Mouse (Mus musculus): ENCODE measurements around the gene Minos1.

Gene Minos1

DNA sequence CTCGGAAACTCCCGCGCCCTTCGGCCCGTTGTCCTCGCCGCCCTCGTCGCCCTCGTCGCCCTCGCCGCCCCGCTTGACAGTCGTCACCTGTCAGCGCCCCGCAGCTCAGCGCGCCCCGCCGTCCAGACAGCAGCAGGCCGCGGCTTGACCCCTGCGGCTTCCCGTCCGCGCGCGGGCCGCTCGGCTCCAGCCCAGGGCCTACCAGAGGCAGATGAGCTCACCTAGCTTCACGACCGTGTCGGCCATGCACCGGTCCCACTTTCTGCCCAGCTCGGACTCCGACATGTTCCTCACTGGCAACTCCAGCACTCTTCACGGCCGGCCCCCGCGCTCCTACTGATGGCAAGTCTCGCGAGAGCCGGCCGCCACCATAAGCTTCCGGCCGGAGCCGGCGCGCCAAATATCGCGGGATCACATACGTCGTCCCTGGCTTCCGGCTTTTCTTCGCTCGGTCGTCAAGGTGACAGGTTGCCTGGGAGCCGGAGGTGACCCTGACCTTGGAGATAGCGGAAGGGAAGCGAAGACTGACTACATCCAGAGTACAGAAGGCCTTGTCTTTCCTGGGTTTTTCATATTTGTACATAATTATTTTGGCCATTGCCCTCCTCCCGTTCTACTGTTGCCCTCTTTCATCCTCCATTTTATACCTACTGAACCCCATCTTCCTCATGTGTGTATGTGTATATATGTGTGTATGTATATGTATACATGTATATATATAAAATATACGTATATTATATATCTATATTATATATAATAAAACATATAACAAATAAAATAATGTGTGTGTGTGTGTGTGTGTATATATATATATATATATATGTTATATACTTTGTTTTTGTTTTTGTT is at the start of gene Minos1:
Gene Minos1 (minus strand): TSS at position 413 of the 849 bp plus-strand sequence.
- peak; percentile 97 for DNase-seq (ENCODE audit: low read depth, low spot score)

DNA sequence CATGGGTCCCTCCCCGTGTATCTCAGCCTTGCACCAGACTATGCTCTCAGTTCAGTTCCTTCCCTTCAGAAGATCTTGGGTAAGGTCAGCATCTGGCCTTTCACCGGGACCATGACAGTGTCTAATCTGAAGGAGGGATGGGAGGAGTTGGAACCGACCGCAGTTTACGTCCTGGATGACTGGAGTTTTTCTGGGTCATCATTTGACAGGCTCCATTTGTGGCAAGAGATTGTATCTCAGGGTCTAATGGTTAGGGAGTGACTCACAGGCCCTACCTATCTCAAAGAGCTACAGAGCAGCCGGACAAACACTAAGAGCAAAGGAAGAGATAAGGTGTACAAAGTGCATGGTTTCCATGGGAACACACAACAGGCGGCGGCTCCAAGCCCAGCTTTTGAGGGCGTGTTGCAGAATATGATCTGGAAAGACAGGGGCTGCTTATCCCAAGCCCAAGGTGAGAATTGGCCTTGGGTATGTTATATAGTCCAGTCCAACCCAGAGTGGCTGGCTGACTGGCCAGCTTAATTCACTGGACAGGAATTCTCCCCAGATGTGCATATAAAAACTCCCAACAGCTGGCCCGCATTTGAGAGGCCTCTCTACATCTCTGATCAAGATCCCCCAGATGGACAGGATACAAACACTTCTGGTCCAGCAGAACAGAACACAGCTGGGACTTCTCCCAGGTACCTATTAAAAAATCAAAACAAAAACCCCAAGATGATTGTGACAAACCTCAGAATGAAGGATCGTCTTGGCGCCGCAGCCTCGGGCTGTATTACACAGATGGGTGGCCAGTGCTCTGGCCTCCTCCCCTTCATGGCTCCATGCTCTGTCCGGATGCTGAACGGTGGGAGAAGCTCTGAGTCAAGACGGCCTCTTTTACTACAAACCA is 49.1 kb upstream of the Minos1 start:
- no peak for DNase-seq (ENCODE audit: low read depth, low spot score)

DNA sequence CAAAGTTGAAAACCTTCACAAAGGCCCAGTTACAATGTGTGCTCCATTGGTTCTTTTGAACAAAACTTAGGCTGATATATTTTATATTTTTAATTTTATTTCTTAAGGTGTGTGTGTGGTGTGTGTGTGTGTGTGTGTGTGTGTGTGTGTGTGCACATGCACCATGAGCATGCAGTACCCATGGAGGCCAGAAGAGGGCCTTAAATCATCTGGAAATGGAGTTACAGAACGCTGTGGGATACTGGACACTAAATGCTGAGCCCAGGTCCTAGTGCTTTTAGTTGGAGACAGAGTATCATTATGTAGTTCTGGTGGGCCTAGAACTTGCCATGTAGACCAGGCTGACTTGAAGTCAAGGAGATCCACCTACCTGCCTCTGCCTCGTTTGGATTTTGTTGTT is 48.3 kb upstream of the Minos1 start:
- DNase-seq (ENCODE audit: low read depth, low spot score) = no peak

DNA sequence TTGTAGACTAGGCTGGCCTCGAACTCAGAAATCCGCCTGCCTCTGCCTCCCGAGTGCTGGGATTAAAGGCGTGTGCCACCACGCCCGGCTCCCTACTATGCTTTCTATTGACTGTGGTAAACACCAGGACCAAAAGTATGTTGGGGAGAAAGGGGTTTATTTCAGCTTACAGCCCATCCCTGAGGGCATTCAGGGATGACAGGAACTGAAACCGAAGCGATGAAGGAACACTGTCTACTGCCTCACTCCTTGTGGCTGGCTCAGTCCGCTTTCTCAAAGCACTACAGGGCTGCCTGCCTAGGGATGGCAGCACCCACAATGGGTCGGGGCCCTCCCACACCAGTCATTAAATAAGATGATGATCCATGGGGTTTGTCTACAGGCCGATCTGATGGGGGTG is 47.5 kb upstream of the Minos1 start:
- no peak for DNase-seq (ENCODE audit: low read depth, low spot score)

DNA sequence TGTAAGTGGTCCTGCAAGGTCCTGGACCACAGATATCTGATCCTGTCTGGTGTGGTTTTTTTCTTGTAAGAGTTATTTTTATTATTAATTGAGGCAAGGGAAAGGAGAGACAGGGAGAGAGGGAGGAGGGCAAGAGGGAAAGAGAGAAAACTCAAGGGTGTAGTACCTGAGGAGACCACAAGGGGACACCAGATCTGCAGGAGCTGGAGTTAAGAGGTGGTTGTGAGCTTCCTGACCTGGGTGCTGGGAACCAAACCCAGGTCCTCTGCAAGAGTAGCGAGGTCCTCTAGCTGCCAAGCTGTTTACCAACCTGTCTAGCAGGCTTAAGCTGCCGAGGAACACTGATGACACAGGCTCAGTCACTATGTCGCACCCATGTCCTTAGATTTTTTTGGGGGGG is 47.0 kb upstream of the Minos1 start:
- DNase-seq (ENCODE audit: low read depth, low spot score) = peak; percentile 27

DNA sequence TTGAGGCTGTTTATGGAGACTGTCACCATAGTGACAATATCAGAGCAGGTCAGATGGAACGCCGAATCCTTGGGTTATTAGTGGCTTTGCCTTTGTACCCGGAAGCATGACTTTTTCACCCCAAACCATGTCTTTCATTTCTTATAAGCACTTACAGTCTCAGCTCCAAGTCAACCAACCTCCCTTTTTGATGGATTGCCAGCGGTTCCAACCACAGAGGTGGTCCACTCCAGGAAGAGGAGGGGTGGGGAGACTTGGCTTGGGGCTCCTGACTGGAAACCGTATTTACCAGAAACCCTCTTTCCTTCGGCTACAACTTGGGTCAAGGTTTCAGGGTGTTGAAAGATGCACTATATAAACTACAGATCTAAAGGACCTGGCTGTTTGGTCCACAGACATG is 45.1 kb upstream of the Minos1 start:
- no peak for DNase-seq (ENCODE audit: low read depth, low spot score)

DNA sequence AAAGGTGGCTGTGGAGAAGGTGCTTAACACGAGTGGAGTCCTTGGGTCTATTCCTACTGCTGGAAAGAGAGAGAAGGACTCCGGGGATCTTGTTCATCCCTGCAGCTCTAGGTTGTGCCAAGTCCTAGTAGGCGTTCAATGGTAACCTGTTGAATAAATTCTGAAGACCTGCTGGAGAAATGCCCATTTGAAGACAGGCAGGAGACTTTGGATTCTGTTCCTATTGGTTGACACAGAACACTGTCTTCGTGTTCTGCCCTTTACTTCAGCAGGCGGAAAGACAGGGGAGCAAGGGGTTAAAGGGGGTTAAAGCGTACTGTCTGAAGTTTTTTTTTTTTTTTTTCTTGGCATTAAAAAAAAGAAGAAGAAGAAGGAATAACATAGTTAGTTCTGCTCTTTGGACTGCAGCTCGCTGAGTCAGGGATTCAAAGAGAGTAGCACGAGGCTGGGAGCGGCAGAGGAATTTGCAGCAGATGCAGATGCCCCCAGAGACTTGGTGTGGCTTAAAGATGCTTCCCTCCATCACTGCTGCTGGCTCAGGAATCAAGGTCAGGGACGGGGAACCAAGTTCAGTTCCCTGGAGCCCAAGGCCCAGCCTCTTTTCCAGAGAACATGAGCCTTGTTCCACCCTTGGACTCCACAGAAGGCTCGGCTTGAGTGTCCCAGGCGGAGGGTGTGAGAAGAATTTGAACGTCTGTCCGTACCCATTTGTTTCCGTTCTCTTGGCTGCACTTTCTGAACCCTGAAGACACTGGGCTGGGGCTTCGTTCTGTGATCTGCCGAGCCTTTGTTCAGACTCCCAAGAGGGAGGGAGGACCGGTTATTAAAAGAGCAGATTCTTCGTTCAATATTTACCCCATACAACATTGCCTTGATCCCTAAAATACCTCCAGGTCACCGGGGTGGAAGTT is 44.4 kb upstream of the Minos1 start:
- no peak for DNase-seq (ENCODE audit: low read depth, low spot score)

DNA sequence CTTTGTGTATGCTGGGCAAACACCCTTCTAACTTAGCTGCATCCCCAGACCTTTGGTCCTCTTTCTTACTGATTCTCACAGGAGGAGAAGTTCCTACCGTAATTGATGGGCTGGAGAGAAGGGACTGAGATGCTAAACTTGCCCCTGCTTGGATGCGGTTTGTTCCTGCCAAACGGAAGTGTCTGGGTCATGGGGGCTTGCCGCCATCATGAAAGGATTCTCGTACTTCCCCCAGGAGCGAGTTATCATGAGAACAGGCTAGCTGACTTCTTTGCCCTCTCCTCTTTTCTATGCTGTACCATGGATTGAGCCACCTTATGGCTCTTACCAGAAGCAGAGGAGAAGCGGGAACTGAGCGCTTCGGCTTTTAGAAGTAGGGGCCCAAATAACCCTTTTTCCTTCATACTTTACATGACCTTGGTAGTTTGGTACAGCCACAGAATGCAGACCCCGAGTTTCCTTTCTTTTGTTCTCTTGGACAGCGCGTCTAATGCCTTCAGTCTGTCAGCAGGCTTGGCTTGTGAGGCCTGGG is 38.9 kb upstream of the Minos1 start:
- DNase-seq (ENCODE audit: low read depth, low spot score) = no peak

DNA sequence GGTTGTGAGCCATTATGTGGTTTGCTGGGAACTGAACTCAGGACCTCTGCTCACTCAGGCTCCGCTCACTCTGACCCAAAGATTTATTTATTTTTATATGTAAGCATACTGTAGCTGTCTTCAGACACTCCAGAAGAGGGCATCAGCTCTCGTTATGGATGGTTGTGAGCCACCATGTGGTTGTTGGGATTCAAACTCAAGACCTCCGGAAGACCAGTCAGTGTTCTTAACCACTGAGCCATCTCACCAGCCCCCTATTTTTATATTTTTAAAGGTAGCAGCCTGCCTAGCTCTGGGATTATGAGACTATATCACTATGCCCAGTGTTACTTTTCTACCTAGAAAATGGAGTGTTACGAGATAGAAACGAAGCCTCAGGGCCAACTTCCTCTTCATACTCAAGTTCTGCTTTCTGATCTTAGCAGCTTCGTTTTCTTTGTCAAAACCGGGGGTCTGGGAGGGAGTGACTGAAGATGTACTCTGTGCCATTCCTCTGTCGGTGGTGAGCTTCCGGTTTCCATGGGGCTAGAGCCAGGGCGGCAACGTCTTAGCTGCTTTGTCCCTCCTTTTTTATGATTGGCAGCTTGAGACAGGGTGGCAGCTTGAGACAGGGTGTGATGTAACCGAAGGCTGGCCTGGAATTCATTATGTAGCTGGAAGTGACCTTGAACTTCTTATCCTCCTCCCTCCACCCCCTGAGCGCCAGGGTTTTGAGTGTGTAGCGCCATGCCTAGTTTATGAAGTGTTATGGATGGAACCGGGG is 38.3 kb upstream of the Minos1 start:
- peak; percentile 34 for DNase-seq (ENCODE audit: low read depth, low spot score)

DNA sequence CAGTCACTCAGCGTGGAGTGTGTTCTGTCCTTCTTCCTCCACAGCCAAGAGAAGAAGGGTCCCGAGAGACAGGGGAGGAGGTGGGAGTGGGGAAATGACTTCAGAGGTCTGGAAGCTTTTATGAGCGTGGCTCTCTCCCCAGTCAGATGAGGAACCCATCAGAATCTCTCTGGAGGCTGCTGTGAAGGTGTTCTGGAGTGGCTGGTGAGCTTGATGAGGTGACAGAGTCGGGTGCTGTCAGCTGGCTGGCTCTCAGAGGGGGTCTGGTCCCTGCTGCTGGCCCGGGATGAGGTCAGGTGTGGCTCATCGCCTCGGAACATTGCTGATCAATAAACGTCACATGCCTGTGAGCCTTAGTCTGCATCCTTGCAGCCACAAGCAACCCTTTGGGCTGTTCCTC is 36.2 kb upstream of the Minos1 start:
- no peak for DNase-seq (ENCODE audit: low read depth, low spot score)

DNA sequence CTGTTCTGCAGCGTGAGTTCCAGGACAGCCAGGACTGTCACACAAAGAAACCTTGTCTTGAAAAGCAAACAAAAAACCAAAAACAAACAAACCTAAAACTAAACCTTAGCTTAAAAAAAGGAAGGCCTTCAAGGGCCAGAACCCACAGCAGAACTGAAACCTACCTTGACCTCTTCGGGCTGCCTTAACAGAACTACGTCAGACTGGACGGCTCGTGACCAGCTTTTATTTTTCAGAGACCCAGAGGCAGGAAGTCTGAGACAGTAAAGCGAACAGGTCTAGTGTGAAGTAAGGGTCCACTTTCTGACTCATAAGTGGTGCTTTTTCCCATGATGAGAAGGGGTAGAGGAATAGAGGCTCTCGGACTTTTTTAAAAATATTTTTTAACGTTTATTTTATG is 35.3 kb upstream of the Minos1 start:
- no peak for DNase-seq (ENCODE audit: low read depth, low spot score)

DNA sequence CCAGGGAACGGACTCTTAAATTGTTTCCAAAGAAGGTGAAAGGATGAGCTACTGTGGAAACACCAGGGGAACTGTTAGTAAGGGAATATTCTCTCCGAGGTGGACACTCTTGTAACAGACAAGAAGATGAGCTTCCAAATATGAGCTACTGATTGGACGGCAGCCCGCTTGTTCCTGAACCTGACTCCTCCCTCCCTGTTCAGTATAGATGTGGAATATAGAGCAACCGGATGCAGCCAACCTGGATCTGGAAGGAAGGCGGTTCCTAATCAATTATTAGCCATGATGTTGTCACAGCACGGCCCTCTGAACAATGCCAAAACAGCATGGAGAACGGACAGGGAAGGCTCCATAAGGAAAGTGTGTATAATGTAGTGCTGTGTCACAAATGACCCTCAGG is 34.3 kb upstream of the Minos1 start:
- DNase-seq (ENCODE audit: low read depth, low spot score) = no peak

DNA sequence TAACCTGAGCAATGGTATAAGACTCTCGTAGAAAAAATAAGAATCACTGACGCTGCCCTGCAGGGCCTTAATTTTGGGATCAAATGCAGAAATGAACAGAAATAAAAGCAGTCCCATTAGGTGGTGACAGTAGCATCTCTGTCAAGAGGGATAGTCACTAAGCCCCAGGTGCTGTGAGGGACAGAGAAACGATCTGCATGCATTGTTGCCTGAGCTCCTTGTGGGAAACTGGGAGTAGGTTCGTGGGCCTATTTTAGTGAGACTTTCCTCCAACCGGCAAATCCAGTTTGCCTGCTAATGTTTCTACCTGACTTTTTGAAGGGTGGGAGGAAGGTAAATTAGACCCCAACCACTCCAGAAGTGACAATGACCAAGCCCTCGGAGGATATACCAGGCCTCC is 33.2 kb upstream of the Minos1 start:
- no peak for DNase-seq (ENCODE audit: low read depth, low spot score)

DNA sequence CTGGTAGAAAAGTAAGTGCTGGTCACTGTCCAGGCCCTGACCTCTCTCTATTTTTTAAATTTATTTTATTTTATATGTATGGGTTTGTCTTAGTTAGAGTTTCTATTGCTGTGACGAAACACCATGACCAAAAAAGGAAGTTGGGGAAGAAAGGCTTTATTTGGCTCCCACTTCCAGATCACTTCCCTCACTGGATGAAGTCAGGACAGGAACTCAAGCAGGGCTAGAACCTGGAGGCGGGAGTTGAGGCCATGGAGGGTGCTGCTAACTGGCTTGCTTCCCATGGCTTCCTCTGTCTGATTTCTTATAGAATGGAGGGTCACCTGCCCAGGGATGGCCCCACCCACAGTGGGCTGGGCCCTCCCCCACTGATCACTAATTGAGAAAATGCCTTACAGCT is 30.2 kb upstream of the Minos1 start:
- no peak for DNase-seq (ENCODE audit: low read depth, low spot score)

DNA sequence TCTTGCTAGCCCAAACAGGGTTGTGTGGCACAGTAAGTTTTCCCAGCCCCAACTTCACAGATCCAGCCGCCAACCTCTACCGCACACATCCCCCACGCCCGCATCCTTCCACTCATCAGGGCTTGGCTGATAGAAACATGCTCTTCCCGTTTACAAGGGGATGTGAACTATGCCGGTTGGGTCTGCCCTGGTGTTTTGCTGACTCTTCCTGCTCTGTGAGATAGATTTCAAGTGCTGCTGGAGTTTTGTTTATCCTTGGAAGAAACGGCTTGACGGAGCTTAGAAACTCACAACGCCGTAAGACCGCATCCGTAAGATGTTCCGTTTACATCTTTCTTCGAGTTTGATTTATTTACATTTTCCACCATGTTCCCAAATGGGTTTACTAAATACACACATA is 27.4 kb upstream of the Minos1 start:
- DNase-seq (ENCODE audit: low read depth, low spot score) = no peak

DNA sequence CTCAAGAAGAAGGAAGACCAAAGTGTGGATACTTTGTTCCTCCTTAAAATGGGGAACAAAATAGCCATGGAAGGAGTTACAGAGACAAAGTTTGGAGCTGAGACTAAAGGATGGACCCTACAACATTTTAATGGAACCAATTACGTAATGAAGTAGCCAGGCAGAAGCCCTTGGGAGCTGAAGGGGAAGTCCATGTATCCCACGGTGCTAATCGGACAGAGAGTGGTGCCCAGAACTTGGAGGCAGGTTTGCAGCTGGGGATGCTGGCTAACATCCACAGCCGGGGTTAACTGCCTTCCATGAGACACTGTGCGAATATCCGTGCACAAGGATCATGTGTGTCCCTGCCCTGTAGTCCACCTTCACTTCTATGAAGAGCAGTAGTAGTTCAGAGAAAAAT is 25.6 kb upstream of the Minos1 start:
- no peak for DNase-seq (ENCODE audit: low read depth, low spot score)

DNA sequence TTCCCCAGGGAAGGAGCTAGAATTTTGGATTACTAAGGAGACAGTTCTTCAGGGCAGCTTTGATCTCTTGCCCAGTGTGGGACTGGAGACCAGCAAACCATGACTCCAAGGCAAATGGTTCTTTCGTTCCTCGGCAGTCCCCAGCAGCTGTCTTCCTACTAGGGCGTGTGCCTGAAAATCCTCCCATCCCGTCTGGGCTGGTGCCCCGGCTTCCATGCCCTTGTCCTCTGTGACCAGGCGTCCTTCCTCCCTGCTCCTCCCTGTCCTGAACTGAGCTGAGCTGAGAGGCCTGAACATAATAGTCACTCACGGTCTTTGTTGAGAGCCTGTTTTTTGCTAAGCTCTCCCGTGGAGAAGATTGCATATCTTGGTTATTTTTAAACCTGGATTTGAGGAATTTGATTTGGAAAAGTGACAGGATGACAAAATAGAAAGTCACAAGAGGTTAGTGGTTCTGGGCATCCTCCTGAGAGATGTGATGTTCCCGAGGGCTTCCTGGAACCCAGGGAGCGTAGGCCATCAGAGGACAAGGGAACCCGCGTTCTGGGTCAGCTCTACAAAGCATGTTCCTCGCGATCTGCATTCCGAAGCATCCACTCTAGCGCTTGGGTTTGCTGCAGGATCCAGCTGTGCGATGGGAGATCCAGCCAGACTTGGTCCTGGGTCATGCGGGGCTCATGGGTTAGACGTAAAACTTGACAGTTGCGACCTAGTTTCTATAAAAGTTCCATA is 23.8 kb upstream of the Minos1 start:
- DNase-seq (ENCODE audit: low read depth, low spot score) = no peak

DNA sequence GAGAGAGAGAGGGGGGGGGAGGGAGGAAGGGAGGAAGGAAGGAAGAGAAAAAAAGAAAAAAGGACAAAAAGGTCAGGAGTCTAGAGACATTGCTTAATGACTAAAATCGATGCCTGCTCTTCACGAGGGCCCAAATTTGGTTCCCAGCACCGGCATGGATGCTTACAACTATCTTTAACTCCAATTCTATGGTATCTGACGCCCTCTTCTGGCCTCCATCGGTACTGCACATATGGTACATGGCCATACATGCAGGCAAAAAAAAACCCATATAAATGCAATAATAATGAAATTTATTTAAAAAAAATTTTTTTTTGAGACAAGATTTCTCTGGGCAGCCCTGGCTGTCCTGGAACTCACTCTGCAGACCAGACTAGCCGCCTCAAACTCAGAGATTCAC is 20.5 kb upstream of the Minos1 start:
- no peak for DNase-seq (ENCODE audit: low read depth, low spot score)

DNA sequence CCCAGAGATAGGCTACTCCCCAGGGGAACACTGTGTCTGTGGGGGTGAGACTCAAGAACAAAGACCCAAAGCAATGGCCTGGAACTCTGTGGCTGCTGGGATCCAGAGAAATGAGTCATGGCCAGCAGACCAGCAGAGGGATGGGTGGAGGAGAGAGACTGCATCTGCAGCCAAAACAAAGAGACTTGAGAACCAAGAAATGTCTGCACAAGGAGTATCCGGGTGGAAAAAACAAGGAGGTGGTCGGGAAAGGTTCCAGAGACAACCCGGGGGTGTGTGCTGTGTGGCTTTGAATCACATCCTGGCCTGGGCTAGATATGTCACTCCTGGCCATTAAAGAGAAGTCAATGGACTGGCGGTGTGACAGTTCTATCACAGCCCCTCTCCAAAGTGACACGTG is 15.8 kb upstream of the Minos1 start:
- DNase-seq (ENCODE audit: low read depth, low spot score) = no peak

DNA sequence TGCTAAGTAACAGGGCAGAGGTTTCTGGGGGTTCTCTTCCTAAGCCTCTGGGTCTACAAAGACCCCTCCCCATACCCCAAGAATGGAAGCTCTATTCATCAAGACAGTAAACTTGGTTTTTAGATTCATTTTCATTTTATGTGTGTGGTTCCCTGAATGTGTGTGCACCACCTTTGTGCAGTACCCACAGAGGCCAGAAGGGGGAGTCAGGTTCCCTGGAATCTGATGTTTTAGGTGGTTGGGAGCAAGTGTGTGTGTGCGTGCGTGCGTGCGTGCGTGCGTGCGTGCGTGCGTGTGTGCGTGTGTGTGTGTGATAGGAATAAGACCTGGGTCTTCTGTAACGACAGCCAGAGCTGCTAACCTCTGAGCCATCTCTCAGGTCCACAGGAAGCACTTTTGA is 14.2 kb upstream of the Minos1 start:
- peak; percentile 23 for DNase-seq (ENCODE audit: low read depth, low spot score)

All from CD4-positive helper T cell, adult 2 months (primary cell).